Mouse (Mus musculus): ENCODE results near the gene Jak1.

Gene Jak1

GRCm38 (mm10) chr4:101239313-101240162 is 25.5 kb downstream of the Jak1 start:
- DNase-seq (ENCODE audit: low spot score) = no peak

- no peak for DNase-seq (ENCODE audit: low spot score)
These were observed 26.5 kb downstream of the Jak1 start for GRCm38 (mm10) chr4:101238589-101238988.

GRCm38 (mm10) chr4:101236797-101237196 is 28.3 kb downstream of the Jak1 start:
- no peak for DNase-seq (ENCODE audit: low spot score)

DNA sequence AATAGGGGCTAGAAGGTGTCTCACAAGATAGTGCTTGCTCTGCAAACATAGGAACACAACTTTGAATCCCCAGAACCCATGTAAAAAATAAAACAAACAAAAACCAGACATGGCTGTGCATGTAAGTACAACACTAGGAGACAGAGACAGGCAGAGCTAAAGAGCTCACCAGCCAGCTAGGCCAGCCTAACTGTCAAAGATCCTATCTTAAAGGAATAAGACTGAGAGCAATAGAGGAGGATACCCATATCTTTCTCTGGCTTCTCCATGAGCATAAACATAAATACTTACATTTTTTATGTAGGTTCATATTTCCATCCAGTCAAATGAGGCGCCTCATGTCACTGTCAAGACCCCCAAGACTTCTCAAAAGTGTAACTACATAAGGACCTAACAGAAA is 29.1 kb downstream of the Jak1 start:
- DNase-seq (ENCODE audit: low spot score) = no peak

- no peak for DNase-seq (ENCODE audit: low spot score)
These were observed 30.3 kb downstream of the Jak1 start for GRCm38 (mm10) chr4:101234753-101235152.

GRCm38 (mm10) chr4:101234332-101234731 is 30.8 kb downstream of the Jak1 start:
- peak; percentile 62 for DNase-seq (ENCODE audit: low spot score)

DNA sequence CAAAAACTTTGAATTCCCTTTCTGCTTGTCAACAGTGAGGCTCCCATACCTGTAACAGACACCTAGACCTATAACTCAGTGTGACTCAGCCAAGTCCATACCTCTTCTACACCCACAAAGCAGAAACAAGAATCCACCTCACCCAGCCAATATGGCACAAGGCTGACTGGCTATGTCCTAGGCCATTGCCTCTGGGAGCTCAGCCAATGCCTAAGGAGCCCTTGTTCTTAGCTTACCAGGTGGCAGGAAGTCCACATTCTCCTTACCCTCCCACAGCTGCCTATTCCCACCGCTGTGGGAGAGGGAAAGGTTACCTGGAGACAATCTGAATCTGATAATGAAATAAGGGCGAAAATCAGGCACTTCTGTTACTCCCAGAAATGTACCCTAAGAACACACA is 34.5 kb downstream of the Jak1 start:
- DNase-seq (ENCODE audit: low spot score) = no peak

GRCm38 (mm10) chr4:101227398-101227797 is 37.7 kb downstream of the Jak1 start:
- DNase-seq (ENCODE audit: low spot score) = no peak

- no peak for DNase-seq (ENCODE audit: low spot score)
These were observed 39.1 kb downstream of the Jak1 start for GRCm38 (mm10) chr4:101225984-101226383.

GRCm38 (mm10) chr4:101220946-101221345 is 44.1 kb downstream of the Jak1 start:
- DNase-seq (ENCODE audit: low spot score) = no peak

DNA sequence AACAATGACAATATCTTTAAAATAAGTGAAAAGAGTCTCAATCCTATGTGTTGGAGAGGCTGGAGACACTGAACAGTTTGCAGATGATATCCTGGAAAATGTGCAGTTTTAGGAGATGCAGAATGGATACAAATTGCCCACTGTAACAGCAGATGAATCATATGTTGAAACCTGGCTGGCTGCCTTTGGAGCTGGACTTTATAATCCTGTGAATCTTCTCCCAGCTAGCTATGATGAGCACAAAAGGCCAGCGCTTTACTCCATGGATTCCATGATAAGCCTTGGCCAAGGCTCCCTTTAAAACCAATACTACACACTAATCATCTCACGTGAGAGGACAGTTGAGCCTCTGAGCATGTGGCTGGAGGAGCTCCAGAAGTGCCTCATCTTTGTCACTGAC is 45.2 kb downstream of the Jak1 start:
- DNase-seq (ENCODE audit: low spot score) = peak; percentile 43

DNA sequence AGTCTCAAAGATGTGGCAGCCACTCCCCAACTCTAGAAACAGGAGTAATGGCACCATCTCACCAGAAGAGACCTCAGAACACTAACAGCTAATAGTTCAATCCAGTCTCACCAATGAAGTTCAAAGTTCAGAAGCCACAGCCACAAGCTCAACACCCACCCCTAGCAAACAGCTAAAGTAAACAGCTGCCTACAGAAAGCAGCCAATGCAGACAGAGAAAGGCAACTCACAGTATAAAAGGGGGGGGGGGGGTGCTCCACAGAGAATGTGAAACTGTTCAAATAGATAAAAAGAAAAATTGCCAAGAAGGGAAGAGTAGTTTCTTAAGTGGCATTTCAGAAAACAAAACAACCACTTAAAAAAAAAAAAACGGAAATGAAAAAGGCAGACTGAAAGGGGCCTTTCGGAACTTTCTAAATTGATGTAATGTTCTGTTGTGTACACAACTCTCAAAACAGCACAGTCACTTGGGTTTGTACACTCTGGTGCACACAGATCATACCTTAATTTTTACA is 48.0 kb downstream of the Jak1 start:
- DNase-seq (ENCODE audit: low spot score) = no peak

GRCm38 (mm10) chr4:101216286-101216685 is 48.8 kb downstream of the Jak1 start:
- no peak for DNase-seq (ENCODE audit: low spot score)

GRCm38 (mm10) chr4:101213477-101213876 is 51.6 kb downstream of the Jak1 start:
- no peak for DNase-seq (ENCODE audit: low spot score)

GRCm38 (mm10) chr4:101207492-101207891 is 57.6 kb downstream of the Jak1 start:
- no peak for DNase-seq (ENCODE audit: low spot score)

DNA sequence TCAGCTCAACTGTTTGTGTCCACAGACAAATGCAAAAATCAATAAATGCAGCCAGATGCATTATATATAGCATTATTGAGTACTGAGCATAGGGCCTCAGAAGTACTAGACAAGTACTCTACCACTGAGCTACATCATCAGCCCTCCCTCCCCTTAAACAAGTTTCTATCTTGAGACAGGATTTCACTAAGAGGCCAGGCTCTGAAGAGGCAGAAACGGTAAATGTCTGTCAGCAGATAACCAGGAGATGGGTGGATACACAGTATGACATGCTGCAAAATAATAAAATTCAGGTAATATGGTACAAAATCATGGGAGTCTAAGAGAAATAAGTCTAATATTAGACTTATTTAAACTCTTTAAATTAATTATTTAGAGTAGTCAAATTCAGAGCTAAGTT is 61.6 kb downstream of the Jak1 start:
- no peak for DNase-seq (ENCODE audit: low spot score)

GRCm38 (mm10) chr4:101202626-101203025 is 62.5 kb downstream of the Jak1 start:
- DNase-seq (ENCODE audit: low spot score) = no peak

GRCm38 (mm10) chr4:101199433-101200081 is 65.5 kb downstream of the Jak1 start:
- DNase-seq (ENCODE audit: low spot score) = no peak

- DNase-seq (ENCODE audit: low spot score) = peak; percentile 68
These were observed 66.7 kb downstream of the Jak1 start for GRCm38 (mm10) chr4:101198333-101198732.

DNA sequence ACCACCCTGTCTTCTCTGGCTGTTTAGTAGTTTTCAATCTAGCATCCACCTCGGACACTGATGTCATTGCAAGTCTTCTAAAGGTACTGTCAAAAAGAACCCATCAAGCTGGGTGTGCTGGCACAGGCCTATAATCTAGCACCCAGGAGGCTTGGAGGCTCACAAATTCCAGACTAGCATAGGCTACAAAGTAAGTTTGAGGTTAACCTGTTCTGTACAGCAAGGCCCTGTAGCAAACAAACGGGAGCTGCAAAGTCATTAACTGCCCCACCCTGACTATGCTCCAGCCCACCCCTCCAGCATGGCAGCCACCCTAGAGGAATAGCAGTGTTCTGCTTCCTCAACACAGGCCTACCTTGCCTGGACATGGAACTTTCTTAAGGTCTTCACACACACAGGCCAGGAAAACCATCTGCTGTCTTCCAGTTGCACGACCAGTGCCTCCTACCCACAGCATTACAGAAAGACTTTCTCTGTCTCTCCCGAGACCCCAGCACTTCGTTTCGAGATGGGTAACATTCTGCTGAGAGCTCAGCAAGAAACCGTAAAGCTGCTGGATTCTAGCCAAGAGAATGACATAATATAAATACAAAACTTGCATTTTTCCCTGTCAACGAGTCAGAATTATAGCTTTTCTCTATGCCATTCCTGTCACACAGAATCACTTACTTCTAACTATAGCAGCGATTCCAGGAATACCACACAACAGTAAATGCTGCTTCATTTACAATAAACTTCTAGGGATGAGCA is 67.5 kb downstream of the Jak1 start:
- DNase-seq (ENCODE audit: low spot score) = no peak

DNA sequence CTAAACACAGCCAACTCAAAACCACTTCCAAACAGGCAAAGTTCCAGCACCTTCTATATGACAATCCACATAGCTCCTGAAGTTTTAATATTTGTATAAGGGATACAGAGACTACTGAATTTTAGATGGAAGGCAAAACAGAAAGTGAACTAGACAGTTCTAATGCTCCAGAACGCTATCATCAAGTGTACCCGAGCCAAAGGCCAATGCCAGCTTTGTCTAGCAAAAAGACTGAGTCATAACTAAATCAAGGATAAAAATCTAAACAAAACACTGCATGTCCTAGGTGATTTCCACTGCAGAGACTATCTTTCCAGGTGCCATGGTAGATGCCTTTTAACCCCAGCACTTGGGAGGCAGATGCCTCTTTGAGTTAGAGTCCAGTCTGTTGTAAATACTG is 68.7 kb downstream of the Jak1 start:
- no peak for DNase-seq (ENCODE audit: low spot score)

- no peak for DNase-seq (ENCODE audit: low spot score)
These were observed 70.9 kb downstream of the Jak1 start for GRCm38 (mm10) chr4:101194170-101194569.

Data from layer of hippocampus, adult 11-12 months (tissue).